Mouse (Mus musculus) megakaryocyte, embryonic 14.5 days (primary cell): Measurements from ENCODE around the gene Tmcc3. TPM values are rescaled to one million over a fixed set of nuclear protein-coding genes. Genes with fewer than 3 reads are reported as not detected.

Experiments used
- H3K27me3 ChIP-seq: replicated peaks from 2 replicates; pipeline ENCODE3; 2012; ENCODE audit warnings: inconsistent platforms
- H3K36me3 ChIP-seq: replicated peaks from 2 replicates; pipeline ENCODE3; 2012; ENCODE audit warnings: low read length, inconsistent platforms, mixed read lengths
- H3K4me1 ChIP-seq: 2 replicates; pipeline ENCODE4 v1.6.1; 2012; ENCODE audit warnings: inconsistent platforms
- H3K4me3 ChIP-seq: replicated peaks from 2 replicates; pipeline ENCODE3; 2012; ENCODE audit warnings: moderate library complexity, mild to moderate bottlenecking, inconsistent platforms
- H3K9me3 ChIP-seq: 2 replicates; pipeline ENCODE4 v1.6.1; 2012; ENCODE audit warnings: inconsistent platforms
- FLI1 ChIP-seq: IDR thresholded peaks from 2 replicates; pipeline ENCODE4 v1.6.1; 2012; ENCODE audit warnings: low read length, inconsistent platforms, mixed read lengths
- GATA1 ChIP-seq: IDR thresholded peaks from 3 replicates; pipeline ENCODE4 v1.6.1; 2012; ENCODE audit warnings: mixed read lengths, low read length, inconsistent platforms, borderline replicate concordance
- polyA plus RNA-seq: library from polyadenylated mRNA; stranded (reverse); fragments of >175 nt; gene quantifications from 2 replicates; pipeline ENCODE4 v1.2.3, GENCODE M21; 2012; ENCODE audit warnings: low replicate concordance; ENCODE audit not compliant: insufficient read depth

Tmcc3 gene
- polyA plus RNA-seq, 1 experiment = 0.84 TPM

- Histone ChIP-seq H3K4me1 (peaks cover 9% of the 10 kb centered on the region; the same call in 1 of the 2 replicates), H3K27me3 (no peaks in the 10 kb centered on the region), H3K36me3 (no peaks in the 10 kb centered on the region), H3K4me3 (no peak overlapping the region), H3K9me3 (peaks cover 65% of the 10 kb centered on the region)
- TF ChIP-seq GATA1 (no peak), FLI1 (no peak)
These were observed 70.9 kb downstream of the Tmcc3 start for GRCm38 (mm10) chr10:94382618-94383017.

GRCm38 (mm10) chr10:94383565-94383964 lies 71.8 kb downstream of the Tmcc3 start:
- H3K36me3 ChIP-seq = no peaks in the 10 kb centered on the region
- TF ChIP-seq FLI1 = no peak
- no peak for TF ChIP-seq GATA1
- H3K9me3 ChIP-seq = peaks cover 69% of the 10 kb centered on the region
- no peaks in the 10 kb centered on the region for H3K27me3 ChIP-seq
- H3K4me1 ChIP-seq = no peaks in the 10 kb centered on the region; the same call in 1 of the 2 replicates
- no peak overlapping the region for H3K4me3 ChIP-seq

GRCm38 (mm10) chr10:94389219-94389618 lies 77.5 kb downstream of the Tmcc3 start:
- no peak for TF ChIP-seq GATA1
- no peak for TF ChIP-seq FLI1
- Histone ChIP-seq H3K4me3 (no peak overlapping the region), H3K36me3 (no peaks in the 10 kb centered on the region)

GRCm38 (mm10) chr10:94391049-94391448 lies 79.3 kb downstream of the Tmcc3 start:
- Histone ChIP-seq H3K4me3 (no peak overlapping the region), H3K36me3 (no peaks in the 10 kb centered on the region), H3K27me3 (no peaks in the 10 kb centered on the region), H3K9me3 (peaks cover 38% of the 10 kb centered on the region), H3K4me1 (no peaks in the 10 kb centered on the region)
- no peak for TF ChIP-seq GATA1
- TF ChIP-seq FLI1 = no peak

More at GRCm38 (mm10) chr10:94389219-94389618, 77.5 kb downstream of the Tmcc3 start:
- H3K9me3 ChIP-seq = peaks cover 54% of the 10 kb centered on the region
- H3K4me1 ChIP-seq = no peaks in the 10 kb centered on the region
- H3K27me3 ChIP-seq = no peaks in the 10 kb centered on the region

GRCm38 (mm10) chr10:94394286-94394685 lies 82.5 kb downstream of the Tmcc3 start:
- Histone ChIP-seq H3K36me3 (no peaks in the 10 kb centered on the region), H3K9me3 (peaks cover 24% of the 10 kb centered on the region), H3K4me3 (no peak overlapping the region), H3K27me3 (no peaks in the 10 kb centered on the region), H3K4me1 (no peaks in the 10 kb centered on the region)
- TF ChIP-seq FLI1 = no peak
- TF ChIP-seq GATA1 = no peak

- Histone ChIP-seq H3K36me3 (no peaks in the 10 kb centered on the region), H3K9me3 (peaks cover 28% of the 10 kb centered on the region), H3K4me3 (no peak overlapping the region), H3K27me3 (peaks cover 5% of the 10 kb centered on the region), H3K4me1 (no peaks in the 10 kb centered on the region)
- no peak for TF ChIP-seq FLI1
These were observed 86.3 kb downstream of the Tmcc3 start for GRCm38 (mm10) chr10:94397833-94398596.

GRCm38 (mm10) chr10:94400895-94401294 lies 89.1 kb downstream of the Tmcc3 start:
- H3K4me3 ChIP-seq = no peak overlapping the region
- peaks cover 23% of the 10 kb centered on the region for H3K9me3 ChIP-seq
- peaks cover 5% of the 10 kb centered on the region for H3K27me3 ChIP-seq
- peaks cover 6% of the 10 kb centered on the region; the same call in 1 of the 2 replicates for H3K4me1 ChIP-seq
- TF ChIP-seq GATA1 (no peak), FLI1 (no peak)
- no peaks in the 10 kb centered on the region for H3K36me3 ChIP-seq

- H3K9me3 ChIP-seq = peaks cover 23% of the 10 kb centered on the region
- H3K4me3 ChIP-seq = no peak overlapping the region
- H3K4me1 ChIP-seq = peaks cover 18% of the 10 kb centered on the region
- H3K36me3 ChIP-seq = no peaks in the 10 kb centered on the region
- TF ChIP-seq FLI1 (no peak), GATA1 (no peak)
- peaks cover 14% of the 10 kb centered on the region for H3K27me3 ChIP-seq
These were observed 93.7 kb downstream of the Tmcc3 start for GRCm38 (mm10) chr10:94405456-94405855.

- Histone ChIP-seq H3K36me3 (no peaks in the 10 kb centered on the region), H3K9me3 (peaks cover 12% of the 10 kb centered on the region), H3K4me1 (peaks cover 18% of the 10 kb centered on the region), H3K4me3 (no peak overlapping the region), H3K27me3 (peaks cover 14% of the 10 kb centered on the region)
- TF ChIP-seq GATA1 = no peak
- TF ChIP-seq FLI1 = no peak
These were observed 95.1 kb downstream of the Tmcc3 start for GRCm38 (mm10) chr10:94406821-94407220.

GRCm38 (mm10) chr10:94408356-94409146 lies 96.8 kb downstream of the Tmcc3 start:
- no peaks in the 10 kb centered on the region for H3K36me3 ChIP-seq
- peaks cover 21% of the 10 kb centered on the region for H3K4me1 ChIP-seq
- H3K9me3 ChIP-seq = peaks cover 7% of the 10 kb centered on the region; the same call in 1 of the 2 replicates
- TF ChIP-seq GATA1 = no peak
- TF ChIP-seq FLI1 = no peak
- peaks cover 19% of the 10 kb centered on the region for H3K27me3 ChIP-seq
- H3K4me3 ChIP-seq = peak overlapping the region; percentile 90
